Mouse (Mus musculus) CH12.LX (cell line): ENCODE measurements around the gene Rita1. TPM values are rescaled to one million over a fixed set of nuclear protein-coding genes. Genes with fewer than 3 reads are reported as not detected.

Experiments used
- DNase-seq: peaks from one replicate; pipeline ENCODE4 v3.0.0-alpha.2; 2013; ENCODE audit errors: extremely low read depth
- H3K27ac ChIP-seq: 2 replicates; pipeline ENCODE4 v1.5.1; 2012; ENCODE audit warnings: low read depth, mild to moderate bottlenecking, control low read depth, moderate library complexity; ENCODE audit not compliant: insufficient read depth
- H3K27me3 ChIP-seq: replicated peaks from 2 replicates; pipeline ENCODE3; 2012; ENCODE audit warnings: inconsistent platforms
- H3K36me3 ChIP-seq, 2 experiments: replicated peaks in 1 of 2; 2 replicates each; pipeline versions ENCODE3 to v1.6.1; 2012; ENCODE audit warnings: inconsistent platforms in 1 of 2, low read length in 1 of 2, mild to moderate bottlenecking in 1 of 2, mixed read lengths in 1 of 2, moderate library complexity in 1 of 2; ENCODE audit not compliant: control insufficient read depth in 1 of 2, insufficient read depth in 1 of 2
- H3K4me1 ChIP-seq, 2 experiments: 2 replicates each; pipeline ENCODE4 v1.6.1; 2012; ENCODE audit warnings: inconsistent platforms in 1 of 2, moderate library complexity in 1 of 2; ENCODE audit not compliant: insufficient read depth in 2 of 2, control insufficient read depth in 1 of 2
- H3K4me2 ChIP-seq: 2 replicates; pipeline ENCODE4 v1.6.1; 2012; ENCODE audit warnings: low read depth, mild to moderate bottlenecking, control low read depth; ENCODE audit not compliant: poor library complexity, insufficient read depth, severe bottlenecking
- H3K4me3 ChIP-seq, 3 experiments: fragments of 150-350 bp in 1 of 3; sonication (generic) in 1 of 3; replicated peaks in 1 of 3; 2 replicates each; pipeline versions ENCODE3 to v1.5.1; 2011 to 2012; ENCODE audit warnings: low read depth in 2 of 3, low read length in 2 of 3, mild to moderate bottlenecking in 2 of 3, moderate library complexity in 2 of 3, control low read depth in 1 of 3, improper control_type of control experiment in 1 of 3, inconsistent platforms in 1 of 3, mixed read lengths in 1 of 3; ENCODE audit not compliant: poor library complexity in 1 of 3
- H3K79me2 ChIP-seq: replicated peaks from 2 replicates; pipeline ENCODE4 v1.6.1; 2012; ENCODE audit warnings: mild to moderate bottlenecking, moderate library complexity; ENCODE audit not compliant: control insufficient read depth, poor library complexity, insufficient read depth, severe bottlenecking; ENCODE audit errors: extremely low read depth
- H3K9ac ChIP-seq: 2 replicates; pipeline ENCODE4 v1.6.1; 2012; ENCODE audit warnings: low read depth, mild to moderate bottlenecking, control low read depth, moderate library complexity; ENCODE audit not compliant: insufficient read depth
- H3K9me3 ChIP-seq: replicated peaks from 2 replicates; pipeline ENCODE3; 2012; ENCODE audit warnings: low read length, inconsistent platforms, mixed read lengths
- BHLHE40 ChIP-seq: IDR thresholded peaks from 2 replicates; pipeline ENCODE4 v1.6.1; 2011; ENCODE audit warnings: mild to moderate bottlenecking, low read depth, low read length, improper control_type of control experiment
- CHD2 ChIP-seq: IDR thresholded peaks from 2 replicates; pipeline ENCODE4 v1.6.1; 2011; ENCODE audit warnings: low read length, improper control_type of control experiment
- ETS1 ChIP-seq: conservative IDR thresholded peaks from 2 replicates; pipeline ENCODE4 v1.6.1; 2012; ENCODE audit warnings: low read depth, mild to moderate bottlenecking, inconsistent platforms, low read length, improper control_type of control experiment, moderate library complexity
- IRF4 ChIP-seq: IDR thresholded peaks from 2 replicates; pipeline ENCODE4 v1.6.1; 2014; ENCODE audit warnings: low read depth, mild to moderate bottlenecking, inconsistent platforms, low read length, improper control_type of control experiment
- JUN ChIP-seq: IDR thresholded peaks from 2 replicates; pipeline ENCODE4 v1.6.1; 2011; ENCODE audit warnings: low read depth, mild to moderate bottlenecking, low read length, improper control_type of control experiment, moderate library complexity; ENCODE audit not compliant: insufficient read depth
- MAFK ChIP-seq: IDR thresholded peaks from 2 replicates; pipeline ENCODE4 v1.6.1; 2011; ENCODE audit warnings: low read length, improper control_type of control experiment; ENCODE audit not compliant: insufficient replicate concordance
- MAZ ChIP-seq: IDR thresholded peaks from 2 replicates; pipeline ENCODE4 v1.6.1; 2012; ENCODE audit warnings: low read depth, mild to moderate bottlenecking, inconsistent platforms, low read length, improper control_type of control experiment, moderate library complexity
- MXI1 ChIP-seq: IDR thresholded peaks from 2 replicates; pipeline ENCODE4 v1.6.1; 2011; ENCODE audit warnings: mild to moderate bottlenecking, low read depth, low read length, improper control_type of control experiment
- NRF1 ChIP-seq: IDR thresholded peaks from 2 replicates; pipeline ENCODE4 v1.6.1; 2014; ENCODE audit warnings: low read depth, mild to moderate bottlenecking, inconsistent platforms, low read length, improper control_type of control experiment, moderate library complexity
- SIN3A ChIP-seq: IDR thresholded peaks from 2 replicates; pipeline ENCODE4 v1.6.1; 2012; ENCODE audit warnings: low read length, improper control_type of control experiment, inconsistent platforms
- UBTF ChIP-seq: IDR thresholded peaks from 2 replicates; pipeline ENCODE4 v1.6.1; 2012; ENCODE audit warnings: low read depth, mild to moderate bottlenecking, inconsistent platforms, low read length, improper control_type of control experiment, moderate library complexity
- USF2 ChIP-seq: conservative IDR thresholded peaks from 2 replicates; pipeline ENCODE4 v1.6.1; 2011; ENCODE audit warnings: low read depth, low read length, improper control_type of control experiment
- ZC3H11A ChIP-seq: IDR thresholded peaks from 2 replicates; pipeline ENCODE4 v1.6.1; 2012; ENCODE audit warnings: low read depth, mild to moderate bottlenecking, inconsistent platforms, low read length, improper control_type of control experiment
- ZKSCAN1 ChIP-seq: IDR thresholded peaks from 2 replicates; pipeline ENCODE4 v1.6.1; 2012; ENCODE audit warnings: low read depth, inconsistent platforms, low read length, improper control_type of control experiment, borderline replicate concordance
- ZMIZ1 ChIP-seq: IDR thresholded peaks from 2 replicates; pipeline ENCODE4 v1.6.1; 2012; ENCODE audit warnings: low read depth, mild to moderate bottlenecking, inconsistent platforms, low read length, improper control_type of control experiment
- ZNF384 ChIP-seq: IDR thresholded peaks from 2 replicates; pipeline ENCODE4 v1.6.1; 2012; ENCODE audit warnings: low read depth, low read length, improper control_type of control experiment, inconsistent platforms
- dilution Hi-C: fragments of 300-500 bp; cut with MboI; formaldehyde crosslinking; loops from 2 replicates; pipeline ENCODE4 v1.14.3; 2020; ENCODE audit warnings: low sequenced_read_pairs; ENCODE audit not compliant: extremely low pct_unique_long_range_greater_than_20kb, extremely low pct_ligation_motif_present
- in situ Hi-C: fragments of 300-500 bp; cut with MboI; formaldehyde crosslinking; loops from 3 replicates; pipeline ENCODE4 v1.14.3; 2019; ENCODE audit warnings: low sequenced_read_pairs, low pct_ligation_motif_present, low pct_unique_long_range_greater_than_20kb, mixed read lengths
- polyA plus RNA-seq: library from polyadenylated mRNA; unstranded; fragments of >175 nt; gene quantifications from 2 replicates; pipeline ENCODE4 v1.2.1, GENCODE M21; 2012; ENCODE audit warnings: low read depth; ENCODE audit not compliant: insufficient read length
- total RNA-seq, 2 experiments: library from RNA; depleted of rRNA; stranded (reverse); fragments of 300-350 nt in 1 of 2; fragments of >200 nt in 1 of 2; gene quantifications; 2 replicates each; pipeline ENCODE4 v1.2.3; 2012 to 2014

Rita1 gene
- total and polyA plus RNA-seq, 3 experiments: 6.3 to 10.2 (median 7.3) TPM

- Histone ChIP-seq H3K36me3 (peaks cover 0 to 16% of the 10 kb centered on the region in 2 experiments), H3K79me2 (no peaks in the 10 kb centered on the region), H3K27me3 (no peaks in the 10 kb centered on the region), H3K4me1 (peaks cover 32 to 57% of the 10 kb centered on the region in 2 experiments), H3K4me2 (peak overlapping the region; percentile 68), H3K4me3 (peak overlapping the region in 1 of 3 experiments; percentile 18), H3K9me3 (peaks cover 6% of the 10 kb centered on the region), H3K9ac (no peak overlapping the region), H3K27ac (no peak overlapping the region)
- in situ Hi-C loops: no loop called here
- no peak for TF ChIP-seq ZC3H11A
- peak; percentile 52 for TF ChIP-seq NRF1
- TF ChIP-seq MXI1: peak; percentile 35
- TF ChIP-seq JUN: no peak
- TF ChIP-seq UBTF: no peak
- peak; percentile 32; the same call in 1 of the 2 replicates for TF ChIP-seq IRF4
- no peak; the same call in 1 of the 2 replicates for TF ChIP-seq BHLHE40
- 0 out of 2 replicates have a peak, but pooled peaks have one; percentile 26 for TF ChIP-seq MAZ
- peak; percentile 22; the same call in 1 of the 2 replicates for TF ChIP-seq SIN3A
- no peak for TF ChIP-seq MAFK
- peak; percentile 22; the same call in 1 of the 2 replicates for TF ChIP-seq ETS1
- peak; percentile 57 for DNase-seq
- dilution Hi-C loops: no loop called here
Measured at GRCm38 (mm10) chr5:120579211-120579897, 33.0 kb downstream of the Rita1 start.

DNA sequence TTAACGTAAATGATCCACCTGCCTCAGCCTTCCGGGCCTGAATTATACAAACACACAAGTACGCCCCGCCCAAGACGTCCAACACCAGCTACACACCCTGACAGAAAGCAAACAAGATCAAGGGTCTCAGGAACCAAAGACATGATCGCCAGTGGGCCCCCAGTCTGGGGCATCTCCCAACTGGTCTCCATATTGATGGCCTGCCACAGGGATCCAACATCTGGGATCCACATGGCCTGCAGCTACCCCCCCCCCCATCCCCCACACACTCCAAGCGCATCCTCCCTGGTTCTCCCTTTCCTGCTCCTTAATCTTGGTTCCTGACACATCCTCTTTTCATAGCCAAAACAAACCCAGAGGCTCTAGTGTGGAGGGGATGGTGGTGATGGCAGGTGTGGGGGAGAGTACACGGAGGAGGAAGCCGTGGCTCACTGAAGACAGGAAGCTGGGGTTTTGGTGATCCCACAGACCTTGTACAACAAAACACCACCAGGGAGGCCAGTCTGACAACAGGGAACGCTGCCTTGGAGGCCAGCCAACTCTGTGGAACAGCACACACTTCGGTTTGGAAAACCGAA is 33.8 kb downstream of the Rita1 start:
- peak; percentile 33 for DNase-seq
- H3K27ac ChIP-seq: no peak overlapping the region
- peaks cover 0 to 13% of the 10 kb centered on the region in 2 experiments for H3K36me3 ChIP-seq
- H3K79me2 ChIP-seq: no peaks in the 10 kb centered on the region
- no peak for TF ChIP-seq USF2
- no peak for TF ChIP-seq ZNF384
- TF ChIP-seq ETS1: no peak
- peak; percentile 37 for TF ChIP-seq CHD2
- no peak for TF ChIP-seq ZMIZ1
- TF ChIP-seq ZKSCAN1: no peak
- H3K4me1 ChIP-seq: peaks cover 32 to 49% of the 10 kb centered on the region in 2 experiments
- in situ Hi-C loops (no loop called here), dilution Hi-C loops (no loop called here)
- peak overlapping the region; percentile 16; the same call in 1 of the 2 replicates for H3K9ac ChIP-seq
- no peaks in the 10 kb centered on the region for H3K27me3 ChIP-seq
- no peak overlapping the region for H3K4me3 ChIP-seq
- peaks cover 6% of the 10 kb centered on the region for H3K9me3 ChIP-seq
- peak overlapping the region; percentile 68 for H3K4me2 ChIP-seq
